Mouse (Mus musculus) cerebellum, postnatal 36 days (tissue): ENCODE results near the gene Trim69.
"Not testable (repeated sequence)": the region's sequence is repeated elsewhere in the genome, so short reads cannot be mapped to it uniquely, and the experiment has no call there.

ENCODE experiments used
- DNase-seq, 2 experiments: peaks; one replicate each; pipeline ENCODE4 v3.0.0; 2021 to 2022; ENCODE audit warnings: mixed read lengths in 2 of 2

The Trim69 gene

GRCm38 (mm10) chr2:122217075-122217474, 56.6 kb downstream of the Trim69 start:
- not testable (repeated sequence) for DNase-seq

- no peak for DNase-seq
Observed at GRCm38 (mm10) chr2:122218234-122218633, 57.7 kb downstream of the Trim69 start.

- no peak for DNase-seq
Observed at GRCm38 (mm10) chr2:122221378-122221777, 60.9 kb downstream of the Trim69 start.

GRCm38 (mm10) chr2:122221798-122222197, 61.3 kb downstream of the Trim69 start:
- DNase-seq, result no peak

GRCm38 (mm10) chr2:122222272-122222671, 61.8 kb downstream of the Trim69 start:
- no peak for DNase-seq

GRCm38 (mm10) chr2:122223654-122224053, 63.2 kb downstream of the Trim69 start:
- DNase-seq, result no peak
